Mouse (Mus musculus) liver, embryonic 14.5 days (tissue): Measurements from ENCODE around the gene Ddx5.

Experiments used
- CTCF ChIP-seq: IDR thresholded peaks from 2 replicates; pipeline ENCODE4 v1.5.1; 2016; ENCODE audit warnings: antibody characterized with exemption, low read depth, control low read depth
- EP300 ChIP-seq: IDR thresholded peaks from 2 replicates; pipeline ENCODE4 v1.6.1; 2016; ENCODE audit warnings: antibody characterized with exemption, low read depth

DNA sequence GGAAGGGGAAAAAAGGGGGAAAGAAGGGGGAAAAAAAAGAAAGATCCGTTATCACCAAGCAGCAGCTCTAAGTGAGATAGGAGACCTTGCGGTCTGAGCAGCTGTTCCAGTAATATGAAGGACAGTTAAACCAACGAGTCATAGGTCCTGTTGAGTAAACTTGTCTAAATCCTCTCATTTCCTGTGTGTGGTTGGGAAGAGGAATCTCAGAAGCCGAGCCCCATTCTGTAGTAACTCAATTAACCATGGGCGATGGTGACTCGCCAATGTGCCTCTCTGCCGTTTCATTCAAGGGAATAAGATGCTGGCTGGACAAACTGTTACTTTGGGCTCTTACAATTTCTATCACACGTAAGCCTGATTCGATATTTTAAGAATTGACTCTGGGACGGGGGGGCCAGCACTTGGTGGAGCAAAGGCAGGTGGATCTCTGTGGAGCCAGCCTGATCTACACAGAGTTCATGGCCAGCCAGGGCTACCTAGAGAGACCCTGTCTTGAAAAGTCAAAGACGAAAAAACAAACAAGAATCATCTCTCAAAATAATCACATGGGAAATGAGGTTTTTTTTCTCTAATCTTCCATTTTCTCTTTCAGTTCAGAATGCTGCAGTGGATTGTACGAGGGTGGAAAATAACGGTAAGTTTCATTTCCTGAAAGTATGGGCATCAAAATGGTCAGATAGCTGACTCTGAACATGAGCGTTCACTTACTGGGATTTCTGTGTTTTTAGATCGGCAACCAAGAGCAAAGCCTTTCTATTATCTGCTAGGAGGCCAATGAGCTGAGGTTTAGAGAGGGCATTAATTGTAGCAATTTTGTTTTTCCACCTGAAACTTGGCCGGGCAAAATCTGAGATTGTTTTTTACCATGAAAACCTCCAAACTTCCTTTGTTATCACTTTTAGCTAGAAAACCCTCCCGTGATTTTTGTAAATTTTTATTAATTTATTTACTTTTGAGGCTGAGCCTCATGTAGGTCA, 37.7 kb downstream of the Ddx5 start, which contains the start of gene Milr1:
- TF ChIP-seq CTCF (no peak), EP300 (no peak)
